Mouse (Mus musculus): Measurements from ENCODE around the gene Slc25a53.

GRCm38 (mm10) chrX:136993641-136994040, 44.5 kb downstream of the Slc25a53 start:
- TF ChIP-seq CTCF (IDR thresholded peaks at IDR 0.05; ENCODE audit: control insufficient read depth, insufficient read depth, low read length) (no peak), POLR2A (IDR thresholded peaks at IDR 0.05; ENCODE audit: borderline replicate concordance, control insufficient read depth, low read depth, low read length) (no peak)

Measured in bone marrow, adult 2 months (tissue).